Mouse (Mus musculus) E14TG2a.4 (cell line): ENCODE measurements around the gene Gm128.

Source experiments
- H3K27me3 ChIP-seq: 2 replicates; pipeline ENCODE4 v1.6.1; 2014; ENCODE audit warnings: low read length, control low read depth; ENCODE audit not compliant: insufficient read depth
- H3K36me3 ChIP-seq: 2 replicates; pipeline ENCODE4 v1.6.1; 2014; ENCODE audit warnings: low read length, control low read depth; ENCODE audit not compliant: insufficient read depth
- H3K4me1 ChIP-seq: replicated peaks from 2 replicates; pipeline ENCODE4 v1.6.1; 2014; ENCODE audit warnings: low read depth, low read length, control low read depth
- H3K4me3 ChIP-seq: replicated peaks from 2 replicates; pipeline ENCODE4 v1.5.1; 2014; ENCODE audit warnings: mild to moderate bottlenecking, low read length
- H3K9me3 ChIP-seq: 2 replicates; pipeline ENCODE4 v1.6.1; 2014; ENCODE audit warnings: low read length, control low read depth
- CTCF ChIP-seq: conservative IDR thresholded peaks from 2 replicates; pipeline ENCODE4 v1.5.1; 2014; ENCODE audit warnings: low read length
- NANOG ChIP-seq: IDR thresholded peaks from 2 replicates; pipeline ENCODE4 v1.6.1; 2014; ENCODE audit warnings: borderline replicate concordance, low read length, mixed read lengths
- POU5F1 ChIP-seq: IDR thresholded peaks from 2 replicates; pipeline ENCODE4 v1.6.1; 2014; ENCODE audit warnings: low read length, borderline replicate concordance

Gene Gm128

DNA sequence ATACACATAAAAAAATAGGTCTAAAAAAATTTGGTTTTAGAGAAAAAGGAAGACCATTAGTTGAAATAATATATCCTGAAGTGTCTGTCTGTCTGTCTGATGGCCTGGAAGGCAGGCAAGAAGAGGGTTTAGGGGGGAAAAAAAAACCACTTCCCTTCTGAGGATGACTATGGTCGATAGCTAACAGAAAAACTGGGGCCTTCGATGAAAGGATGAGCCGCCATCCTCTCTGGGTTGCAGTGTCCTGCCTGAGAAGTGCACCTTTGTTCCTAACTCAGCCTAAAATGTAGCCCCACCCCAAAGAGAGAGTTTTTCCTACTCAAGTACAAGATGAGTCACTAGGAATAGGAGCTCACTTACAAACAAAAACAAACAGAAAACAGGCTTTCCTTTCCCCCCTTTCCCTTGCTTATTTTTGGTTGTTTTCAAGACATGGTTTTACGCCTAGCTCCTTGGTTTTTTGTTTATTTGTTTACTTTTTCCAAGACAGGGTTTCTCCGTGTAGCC is 35.1 kb upstream of the Gm128 start:
- peaks cover 82% of the 10 kb centered on the region for H3K4me1 ChIP-seq
- no peaks in the 10 kb centered on the region for H3K9me3 ChIP-seq
- no peak for TF ChIP-seq NANOG
- peaks cover 33% of the 10 kb centered on the region for H3K36me3 ChIP-seq
- 0 out of 2 replicates have a peak overlapping the region, but pooled peaks have one; percentile 27 for H3K4me3 ChIP-seq
- H3K27me3 ChIP-seq, result no peaks in the 10 kb centered on the region

- Histone ChIP-seq H3K4me1 (peaks cover 87% of the 10 kb centered on the region), H3K4me3 (no peak overlapping the region), H3K36me3 (peaks cover 34% of the 10 kb centered on the region), H3K27me3 (no peaks in the 10 kb centered on the region), H3K9me3 (no peaks in the 10 kb centered on the region)
- no peak for TF ChIP-seq POU5F1
- TF ChIP-seq NANOG, result no peak
- no peak for TF ChIP-seq CTCF
Observed at GRCm38 (mm10) chr3:95275161-95275560, 33.8 kb upstream of the Gm128 start.

- no peak for TF ChIP-seq CTCF
- H3K4me3 ChIP-seq, result no peak overlapping the region
- no peaks in the 10 kb centered on the region for H3K27me3 ChIP-seq
- H3K9me3 ChIP-seq, result no peaks in the 10 kb centered on the region
- H3K36me3 ChIP-seq, result peaks cover 32% of the 10 kb centered on the region
- H3K4me1 ChIP-seq, result peaks cover 89% of the 10 kb centered on the region
Observed at GRCm38 (mm10) chr3:95274453-95274852, 33.1 kb upstream of the Gm128 start.

DNA sequence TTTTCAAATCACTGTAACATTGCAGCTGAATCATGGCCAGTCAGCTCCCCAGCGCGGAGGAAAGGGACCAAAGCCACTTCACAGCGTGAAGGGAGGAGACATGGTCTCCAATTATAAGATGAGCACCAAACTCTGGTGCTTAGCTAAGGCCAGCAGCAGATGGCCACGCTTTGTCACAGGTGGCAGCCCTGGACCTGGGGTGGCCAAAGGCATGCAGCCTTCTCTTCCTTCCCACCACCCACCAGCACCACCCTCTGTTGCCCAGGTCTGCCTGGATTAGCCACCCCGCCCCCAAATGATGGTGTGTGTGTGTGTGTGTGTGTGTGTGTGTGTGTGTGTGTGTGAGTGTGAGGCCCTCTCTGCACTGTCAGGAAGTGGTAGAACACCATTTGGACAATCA is 32.1 kb upstream of the Gm128 start:
- Histone ChIP-seq H3K4me1 (peaks cover 89% of the 10 kb centered on the region), H3K4me3 (peak overlapping the region; percentile 45), H3K27me3 (no peaks in the 10 kb centered on the region), H3K9me3 (no peaks in the 10 kb centered on the region), H3K36me3 (peaks cover 34% of the 10 kb centered on the region)
- no peak for TF ChIP-seq POU5F1
- no peak for TF ChIP-seq NANOG
- TF ChIP-seq CTCF, result no peak

DNA sequence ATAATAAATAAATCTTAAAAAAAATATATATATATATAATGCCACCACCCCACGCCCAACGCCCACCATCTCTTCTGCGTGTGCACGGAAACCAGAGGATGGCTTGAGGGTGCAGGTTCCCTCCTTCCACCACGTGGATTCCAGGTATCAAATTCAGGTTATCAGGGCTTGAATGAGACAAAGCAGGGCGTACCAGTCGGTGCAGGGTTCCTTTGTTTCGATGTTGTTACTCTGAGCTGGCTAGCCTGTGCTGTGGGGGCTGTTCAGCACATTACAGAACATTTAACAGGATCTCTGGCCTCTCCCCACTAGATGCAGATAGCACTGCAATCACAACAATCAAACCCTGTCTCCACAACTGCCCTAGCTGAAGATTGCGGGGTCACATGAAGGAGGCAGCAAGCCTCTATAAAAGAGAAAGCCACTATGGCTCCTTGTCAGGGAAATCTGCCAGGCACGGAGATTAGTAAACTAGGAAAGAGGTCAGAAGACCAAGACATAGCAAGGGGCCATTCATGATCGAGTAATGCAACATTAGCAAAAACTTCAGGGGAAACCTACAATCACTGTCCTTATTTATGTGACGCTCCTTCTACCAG is 29.5 kb upstream of the Gm128 start:
- Histone ChIP-seq H3K9me3 (no peaks in the 10 kb centered on the region), H3K4me3 (peak overlapping the region; percentile 48), H3K36me3 (peaks cover 54% of the 10 kb centered on the region), H3K4me1 (peaks cover 80% of the 10 kb centered on the region), H3K27me3 (no peaks in the 10 kb centered on the region)
- TF ChIP-seq NANOG (peak; percentile 54), CTCF (no peak)

DNA sequence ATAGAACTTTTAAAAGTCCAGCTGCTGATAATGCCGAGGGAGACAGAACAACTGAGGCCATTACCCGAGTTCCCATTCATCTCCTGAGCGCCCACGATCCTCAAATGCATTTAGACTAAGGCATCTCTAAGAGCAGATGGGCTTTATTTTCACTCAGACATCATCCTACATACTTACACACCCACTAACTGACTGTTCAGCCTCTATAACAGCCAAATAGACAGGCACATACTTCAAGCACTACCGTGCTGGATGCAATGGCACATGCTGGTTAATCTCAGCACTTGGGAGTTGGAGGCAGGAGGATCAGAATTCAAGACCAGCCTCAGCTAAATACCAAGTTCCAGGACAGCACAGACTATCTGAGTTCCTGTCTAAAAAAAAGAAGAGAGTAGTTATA is 28.4 kb upstream of the Gm128 start:
- no peak for TF ChIP-seq CTCF
- no peak for TF ChIP-seq NANOG
- TF ChIP-seq POU5F1, result no peak
- H3K4me3 ChIP-seq, result peak overlapping the region; percentile 49
- H3K9me3 ChIP-seq, result no peaks in the 10 kb centered on the region
- no peaks in the 10 kb centered on the region for H3K27me3 ChIP-seq
- peaks cover 57% of the 10 kb centered on the region for H3K36me3 ChIP-seq
- H3K4me1 ChIP-seq, result peaks cover 77% of the 10 kb centered on the region

GRCm38 (mm10) chr3:95267855-95268254 is 26.5 kb upstream of the Gm128 start:
- peaks cover 72% of the 10 kb centered on the region for H3K36me3 ChIP-seq
- TF ChIP-seq CTCF (no peak), POU5F1 (no peak), NANOG (no peak)
- H3K9me3 ChIP-seq, result no peaks in the 10 kb centered on the region
- no peaks in the 10 kb centered on the region for H3K27me3 ChIP-seq
- no peak overlapping the region for H3K4me3 ChIP-seq
- H3K4me1 ChIP-seq, result peaks cover 80% of the 10 kb centered on the region

DNA sequence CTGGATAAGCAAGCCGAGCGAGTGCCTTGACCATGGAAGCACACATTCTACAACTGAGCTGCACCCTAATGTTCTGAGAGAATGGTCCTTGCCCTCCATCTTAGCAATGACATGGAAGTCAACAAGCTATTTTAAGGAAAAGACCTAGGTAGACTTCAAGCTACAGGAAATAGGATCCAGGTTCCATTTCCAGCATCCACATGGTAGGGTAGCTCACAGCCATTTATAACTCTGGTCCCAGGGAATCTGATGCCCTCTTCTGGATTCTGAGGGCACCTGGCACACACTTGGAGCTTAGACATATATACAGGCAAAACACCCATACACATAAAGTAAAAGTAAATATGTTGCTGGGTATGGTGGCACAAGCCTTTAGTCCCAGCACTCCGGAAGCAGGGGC is 24.7 kb upstream of the Gm128 start:
- peaks cover 64% of the 10 kb centered on the region for H3K4me1 ChIP-seq
- no peaks in the 10 kb centered on the region for H3K9me3 ChIP-seq
- H3K27me3 ChIP-seq, result no peaks in the 10 kb centered on the region
- TF ChIP-seq NANOG (no peak), POU5F1 (no peak), CTCF (no peak)
- peaks cover 82% of the 10 kb centered on the region for H3K36me3 ChIP-seq
- no peak overlapping the region for H3K4me3 ChIP-seq

DNA sequence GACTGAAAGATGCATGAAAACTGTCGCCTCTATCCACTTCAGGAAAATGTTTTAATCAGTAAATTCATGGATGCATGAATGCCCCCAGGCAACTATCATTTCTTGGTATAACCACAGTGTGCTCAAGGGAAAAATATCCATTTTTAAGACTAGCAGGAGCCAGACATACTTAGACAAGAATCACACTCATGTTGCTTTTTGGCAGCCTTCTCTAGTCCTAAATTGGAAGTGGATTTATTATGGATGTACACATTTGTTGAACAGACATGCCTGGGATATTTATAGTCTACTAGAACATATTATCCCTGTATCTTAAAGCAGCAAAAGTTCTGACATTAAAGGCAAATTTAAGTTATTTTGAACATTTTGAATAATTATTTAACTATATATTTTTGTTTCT is 23.3 kb upstream of the Gm128 start:
- H3K9me3 ChIP-seq, result no peaks in the 10 kb centered on the region
- peaks cover 94% of the 10 kb centered on the region for H3K36me3 ChIP-seq
- H3K4me3 ChIP-seq, result no peak overlapping the region
- no peaks in the 10 kb centered on the region for H3K27me3 ChIP-seq
- TF ChIP-seq CTCF (no peak), POU5F1 (no peak), NANOG (no peak)
- peaks cover 61% of the 10 kb centered on the region for H3K4me1 ChIP-seq
